8 mouse cellular contexts compared by ENCODE assay signal in genomic region chr7:133775796-133776625, GRCm38 (mm10). TPM values are rescaled to one million over a fixed set of nuclear protein-coding genes. Genes with fewer than 3 reads are reported as not detected.
DNase-seq lines count a peak whose midpoint lies in the region; ATAC-seq and TF ChIP-seq lines count a peak whose summit lies in the region.

No protein-coding gene starts in this region.

- 2% methylated on average over 36 of the region's 38 CpGs for WGBS in kidney, embryonic 14.5 days

- H3K79me2 ChIP-seq in C2C12 (ENCODE audit: control insufficient read depth, insufficient read depth), result peaks cover 44% of the 10 kb centered on the region

- ATAC-seq in granulocyte monocyte progenitor cell, adult 5-6 weeks (replicated peaks; ENCODE audit: poor library complexity, severe bottlenecking), result peak; percentile 40
- ATAC-seq in kidney, embryonic 14.5 days (ENCODE audit: low FRiP score, low TSS enrichment), result peak; percentile 85; the same call in 1 of the 2 replicates

- peak; percentile 55 for DNase-seq in cerebellum, adult 9-10 months
- DNase-seq in cerebellum, adult 9-11 months, result no peak
- DNase-seq in c-Kit-positive CD71-negative TER-119-negative erythroid progenitor cells, embryonic 14.5 days (ENCODE audit: low read depth), result peak; percentile 13
- peak; percentile 21 for DNase-seq in lung, postnatal 25 days (ENCODE audit: low spot score)
- DNase-seq in splenic B cell, adult 2 months (ENCODE audit: low read depth, low spot score), result peak; percentile 3

- no peaks in the 10 kb centered on the region for H3K27me3 ChIP-seq in C2C12 (ENCODE audit: control insufficient read depth, insufficient read depth, insufficient read length)
- H3K27me3 ChIP-seq in kidney, embryonic 14.5 days (ENCODE audit: control insufficient read depth, insufficient read depth, low read length), result no peaks in the 10 kb centered on the region
- H3K27me3 ChIP-seq in splenic B cell, adult 2 months (ENCODE audit: control insufficient read depth, insufficient read depth, low read length, poor library complexity, severe bottlenecking), result no peaks in the 10 kb centered on the region; the same call in 1 of the 2 replicates

- H3K9ac ChIP-seq in kidney, embryonic 14.5 days (ENCODE audit: low read depth, low read length), result peak overlapping the region; percentile 64

- H3K9me3 ChIP-seq in kidney, embryonic 14.5 days (ENCODE audit: control insufficient read depth, low read length), result no peaks in the 10 kb centered on the region

- peak overlapping the region; percentile 80 for H3ac ChIP-seq in C2C12 (ENCODE audit: control insufficient read depth, insufficient read length, low read depth)

- H3K79me3 ChIP-seq in C2C12 (ENCODE audit: low read depth), result peaks cover 5% of the 10 kb centered on the region

- no peaks in the 10 kb centered on the region for H3K36me3 ChIP-seq in C2C12 (ENCODE audit: control insufficient read depth, insufficient read depth)
- no peaks in the 10 kb centered on the region for H3K36me3 ChIP-seq in kidney, embryonic 14.5 days (ENCODE audit: control insufficient read depth, insufficient read depth, low read length)
- no peaks in the 10 kb centered on the region for H3K36me3 ChIP-seq in splenic B cell, adult 2 months (ENCODE audit: control insufficient read depth, insufficient read depth, low read length, poor library complexity, severe bottlenecking)

- H3K4me3 ChIP-seq in C2C12 (ENCODE audit: insufficient read depth, poor library complexity, severe bottlenecking), result peak overlapping the region; percentile 44
- peak overlapping the region; percentile 69 for H3K4me3 ChIP-seq in kidney, embryonic 14.5 days (ENCODE audit: low read length)

- 0 out of 2 replicates have a peak, but pooled peaks cover 3% of the 10 kb centered on the region for H3K4me1 ChIP-seq in kidney, embryonic 14.5 days (ENCODE audit: control insufficient read depth, insufficient read depth, low read length)

- no peak for TF ChIP-seq CTCF in C2C12 (IDR thresholded peaks at IDR 0.05; ENCODE audit: control insufficient read depth, insufficient read depth, insufficient read length)

- no peak overlapping the region for H3K27ac ChIP-seq in kidney, embryonic 14.5 days (ENCODE audit: low read depth, low read length)

- H3K4me2 ChIP-seq in kidney, embryonic 14.5 days (replicated peaks; ENCODE audit: low read depth, low read length), result peak overlapping the region; percentile 76

TF ChIP-seq in C2C12, 6 proteins besides CTCF, POLR2A, EP300 and RAD21:
- TF ChIP-seq MYOD1 (IDR thresholded peaks at IDR 0.05; ENCODE audit: control insufficient read depth, insufficient read length, low read depth) (peak; percentile 39), MAX (IDR thresholded peaks at IDR 0.05) (no peak), USF1 (IDR thresholded peaks at IDR 0.05; ENCODE audit: low read depth) (no peak)

RNA-seq across cellular contexts. Expression of gene Fank1, which starts 0.7 kb away (rescaled TPM):
- 0.47 TPM for polyA plus RNA-seq in C2C12 (2012; fragmentation: generic; extraction: Trizol)
- not detected in 2 replicates for total RNA-seq in granulocyte monocyte progenitor cell, adult 5-6 weeks (2014; fragmentation: Nextera tagmentation)
- not detected in 2 replicates for total RNA-seq in granulocyte monocyte progenitor cell, adult 5-6 weeks (2017)
- polyA plus RNA-seq in kidney, embryonic 14.5 days (2014; fragmentation: Nextera tagmentation; extraction: Ambion mirVana), result 0.24 TPM in 1 of 2 replicates, not detected in the other

RNA-seq across cellular contexts. Expression of gene Dhx32, which starts 6.5 kb away (rescaled TPM):
- 27.0 TPM for polyA plus RNA-seq in C2C12 (2012; fragmentation: generic; extraction: Trizol)
- total RNA-seq in granulocyte monocyte progenitor cell, adult 5-6 weeks (2014; fragmentation: Nextera tagmentation), result 7.3 and 10.7 TPM in 2 replicates
- 13.1 and 21.3 TPM in 2 replicates for total RNA-seq in granulocyte monocyte progenitor cell, adult 5-6 weeks (2017)
- 13.6 and 19.9 TPM in 2 replicates for polyA plus RNA-seq in kidney, embryonic 14.5 days (2014; fragmentation: Nextera tagmentation; extraction: Ambion mirVana)
